Mouse (Mus musculus): ENCODE measurements at regions not wholly inside any gene's neighbourhood (a gene's known extent, or its start where the extent isn't known, plus 50 kb on each side); places are given as distances from the start of the nearest gene placed in this dataset.

GRCm38 (mm10) chr8:76309200-76309599, 590.0 kb upstream of the Nr3c2 start:
- no peaks in the 10 kb centered on the region for H3K36me3 ChIP-seq (ENCODE audit: control insufficient read depth, insufficient read depth, low read length)
- TF ChIP-seq CTCF (IDR thresholded peaks at IDR 0.05; ENCODE audit: control insufficient read depth, insufficient read depth, insufficient replicate concordance, low read depth, low read length) (no peak), POLR2A (IDR thresholded peaks at IDR 0.05; ENCODE audit: control insufficient read depth, low read depth, low read length) (no peak)
- H3K27ac ChIP-seq (ENCODE audit: control insufficient read depth, insufficient read depth, low read depth, low read length) = no peak overlapping the region
- H3K4me3 ChIP-seq (ENCODE audit: control insufficient read depth, low read depth, low read length) = no peak overlapping the region
- H3K4me1 ChIP-seq (ENCODE audit: control insufficient read depth, insufficient read depth, low read length) = no peaks in the 10 kb centered on the region
- H3K27me3 ChIP-seq (ENCODE audit: control insufficient read depth, insufficient read depth, low read length) = no peaks in the 10 kb centered on the region

GRCm38 (mm10) chr8:76328540-76328939, 570.7 kb upstream of the Nr3c2 start:
- no peak overlapping the region for H3K27ac ChIP-seq (ENCODE audit: control insufficient read depth, insufficient read depth, low read depth, low read length)
- H3K4me1 ChIP-seq (ENCODE audit: control insufficient read depth, insufficient read depth, low read length) = no peaks in the 10 kb centered on the region
- H3K27me3 ChIP-seq (ENCODE audit: control insufficient read depth, insufficient read depth, low read length) = no peaks in the 10 kb centered on the region
- TF ChIP-seq CTCF (IDR thresholded peaks at IDR 0.05; ENCODE audit: control insufficient read depth, insufficient read depth, insufficient replicate concordance, low read depth, low read length) = no peak
- TF ChIP-seq POLR2A (IDR thresholded peaks at IDR 0.05; ENCODE audit: control insufficient read depth, low read depth, low read length) = no peak
- no peaks in the 10 kb centered on the region for H3K36me3 ChIP-seq (ENCODE audit: control insufficient read depth, insufficient read depth, low read length)
- H3K4me3 ChIP-seq (ENCODE audit: control insufficient read depth, low read depth, low read length) = no peak overlapping the region

DNA sequence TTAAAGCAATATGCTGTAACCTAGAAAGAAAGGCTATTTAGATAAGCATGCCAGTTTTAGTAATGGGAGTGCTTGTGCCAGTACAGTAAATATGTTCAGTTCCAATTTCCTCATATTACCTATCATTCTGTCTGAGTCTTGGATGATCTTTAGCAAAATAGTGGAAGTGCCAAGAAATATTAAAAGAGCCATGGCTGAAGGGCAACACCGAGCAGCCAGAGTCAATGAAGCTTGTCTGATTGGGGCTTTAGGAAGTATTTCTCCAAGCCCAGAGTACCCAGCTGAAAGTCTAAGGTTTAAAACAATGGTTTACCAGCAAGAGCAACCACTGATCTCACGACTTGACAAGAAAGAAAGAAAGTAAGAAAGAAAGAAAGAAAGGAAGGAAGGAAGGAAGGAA, 556.2 kb upstream of the Nr3c2 start:
- H3K27me3 ChIP-seq (ENCODE audit: control insufficient read depth, insufficient read depth, low read length) = no peaks in the 10 kb centered on the region
- H3K27ac ChIP-seq (ENCODE audit: control insufficient read depth, insufficient read depth, low read depth, low read length) = no peak overlapping the region
- TF ChIP-seq POLR2A (IDR thresholded peaks at IDR 0.05; ENCODE audit: control insufficient read depth, low read depth, low read length) (no peak), CTCF (IDR thresholded peaks at IDR 0.05; ENCODE audit: control insufficient read depth, insufficient read depth, insufficient replicate concordance, low read depth, low read length) (no peak)
- H3K4me3 ChIP-seq (ENCODE audit: control insufficient read depth, low read depth, low read length) = no peak overlapping the region
- H3K36me3 ChIP-seq (ENCODE audit: control insufficient read depth, insufficient read depth, low read length) = no peaks in the 10 kb centered on the region
- H3K4me1 ChIP-seq (ENCODE audit: control insufficient read depth, insufficient read depth, low read length) = no peaks in the 10 kb centered on the region

DNA sequence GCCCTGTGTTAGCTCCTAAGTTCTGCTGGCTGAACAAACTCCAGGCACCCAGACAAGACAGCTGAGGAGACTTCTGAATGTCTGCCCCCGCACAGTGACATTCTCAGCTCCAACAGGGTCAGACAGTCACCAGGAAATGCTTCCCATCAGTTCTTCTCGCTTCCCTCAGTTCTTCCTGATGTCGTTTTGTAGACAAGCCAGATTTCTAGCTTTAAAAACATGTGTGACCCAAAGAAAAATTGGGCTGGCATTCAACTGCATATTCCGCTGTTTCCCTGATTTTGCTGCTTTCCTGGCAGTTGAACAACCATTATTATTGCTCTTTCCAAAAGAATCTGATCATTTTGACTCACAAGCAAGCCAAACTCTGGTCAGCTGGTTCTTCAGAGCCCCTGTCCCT, 553.1 kb upstream of the Nr3c2 start:
- Histone ChIP-seq H3K4me1 (ENCODE audit: control insufficient read depth, insufficient read depth, low read length) (no peaks in the 10 kb centered on the region), H3K4me3 (ENCODE audit: control insufficient read depth, low read depth, low read length) (no peak overlapping the region), H3K27ac (ENCODE audit: control insufficient read depth, insufficient read depth, low read depth, low read length) (no peak overlapping the region), H3K27me3 (ENCODE audit: control insufficient read depth, insufficient read depth, low read length) (no peaks in the 10 kb centered on the region), H3K36me3 (ENCODE audit: control insufficient read depth, insufficient read depth, low read length) (no peaks in the 10 kb centered on the region)
- TF ChIP-seq POLR2A (IDR thresholded peaks at IDR 0.05; ENCODE audit: control insufficient read depth, low read depth, low read length) = no peak
- TF ChIP-seq CTCF (IDR thresholded peaks at IDR 0.05; ENCODE audit: control insufficient read depth, insufficient read depth, insufficient replicate concordance, low read depth, low read length) = no peak

GRCm38 (mm10) chr8:76346832-76347231, 552.4 kb upstream of the Nr3c2 start:
- TF ChIP-seq POLR2A (IDR thresholded peaks at IDR 0.05; ENCODE audit: control insufficient read depth, low read depth, low read length) = no peak
- no peak for TF ChIP-seq CTCF (IDR thresholded peaks at IDR 0.05; ENCODE audit: control insufficient read depth, insufficient read depth, insufficient replicate concordance, low read depth, low read length)
- H3K27me3 ChIP-seq (ENCODE audit: control insufficient read depth, insufficient read depth, low read length) = no peaks in the 10 kb centered on the region
- no peak overlapping the region for H3K27ac ChIP-seq (ENCODE audit: control insufficient read depth, insufficient read depth, low read depth, low read length)
- no peaks in the 10 kb centered on the region for H3K36me3 ChIP-seq (ENCODE audit: control insufficient read depth, insufficient read depth, low read length)
- H3K4me1 ChIP-seq (ENCODE audit: control insufficient read depth, insufficient read depth, low read length) = no peaks in the 10 kb centered on the region
- H3K4me3 ChIP-seq (ENCODE audit: control insufficient read depth, low read depth, low read length) = no peak overlapping the region

DNA sequence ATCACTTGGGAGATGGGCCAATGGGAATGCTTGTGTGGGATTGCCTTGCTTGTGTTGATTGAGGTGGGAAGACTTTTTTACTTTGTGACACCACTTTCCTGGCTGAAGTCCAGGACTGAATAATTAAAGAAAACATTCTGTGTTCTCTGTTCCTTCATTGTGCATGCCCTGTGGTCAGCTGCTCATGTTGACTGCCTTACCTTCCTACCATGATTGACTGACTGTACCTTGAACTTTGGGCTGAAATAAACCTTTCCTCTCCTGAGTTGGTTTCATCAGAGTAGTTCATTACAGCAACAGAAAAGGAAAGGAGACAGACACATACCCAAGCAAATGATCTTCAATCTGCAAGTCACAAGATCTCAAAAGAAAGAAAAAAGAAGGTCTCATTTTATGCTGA, 524.9 kb upstream of the Nr3c2 start:
- Histone ChIP-seq H3K4me1 (ENCODE audit: control insufficient read depth, insufficient read depth, low read length) (no peaks in the 10 kb centered on the region), H3K36me3 (ENCODE audit: control insufficient read depth, insufficient read depth, low read length) (no peaks in the 10 kb centered on the region), H3K4me3 (ENCODE audit: control insufficient read depth, low read depth, low read length) (no peak overlapping the region), H3K27me3 (ENCODE audit: control insufficient read depth, insufficient read depth, low read length) (no peaks in the 10 kb centered on the region), H3K27ac (ENCODE audit: control insufficient read depth, insufficient read depth, low read depth, low read length) (no peak overlapping the region)
- TF ChIP-seq CTCF (IDR thresholded peaks at IDR 0.05; ENCODE audit: control insufficient read depth, insufficient read depth, insufficient replicate concordance, low read depth, low read length) (no peak), POLR2A (IDR thresholded peaks at IDR 0.05; ENCODE audit: control insufficient read depth, low read depth, low read length) (no peak)

DNA sequence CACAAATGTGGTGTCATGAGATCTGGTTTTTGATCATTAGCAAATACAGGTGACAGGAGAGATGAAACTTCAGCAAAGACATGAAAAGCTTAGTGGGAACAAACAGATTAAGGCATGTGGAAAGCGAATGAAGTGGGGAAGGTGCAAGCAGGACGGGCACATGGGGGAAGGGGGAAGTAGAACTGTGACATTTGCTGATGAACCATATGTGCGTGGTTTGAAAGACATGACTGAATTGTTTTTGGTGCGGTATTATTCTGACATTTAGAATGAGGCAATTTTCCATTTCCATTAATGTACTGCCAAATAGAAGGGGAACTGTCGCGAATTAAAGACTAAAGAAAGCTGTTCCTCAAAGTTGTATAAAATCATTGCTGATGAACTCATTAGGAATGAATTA, 521.5 kb upstream of the Nr3c2 start:
- no peaks in the 10 kb centered on the region for H3K4me1 ChIP-seq (ENCODE audit: control insufficient read depth, insufficient read depth, low read length)
- H3K36me3 ChIP-seq (ENCODE audit: control insufficient read depth, insufficient read depth, low read length) = no peaks in the 10 kb centered on the region
- no peak overlapping the region for H3K4me3 ChIP-seq (ENCODE audit: control insufficient read depth, low read depth, low read length)
- TF ChIP-seq POLR2A (IDR thresholded peaks at IDR 0.05; ENCODE audit: control insufficient read depth, low read depth, low read length) = no peak
- no peak for TF ChIP-seq CTCF (IDR thresholded peaks at IDR 0.05; ENCODE audit: control insufficient read depth, insufficient read depth, insufficient replicate concordance, low read depth, low read length)
- no peaks in the 10 kb centered on the region for H3K27me3 ChIP-seq (ENCODE audit: control insufficient read depth, insufficient read depth, low read length)
- H3K27ac ChIP-seq (ENCODE audit: control insufficient read depth, insufficient read depth, low read depth, low read length) = no peak overlapping the region

DNA sequence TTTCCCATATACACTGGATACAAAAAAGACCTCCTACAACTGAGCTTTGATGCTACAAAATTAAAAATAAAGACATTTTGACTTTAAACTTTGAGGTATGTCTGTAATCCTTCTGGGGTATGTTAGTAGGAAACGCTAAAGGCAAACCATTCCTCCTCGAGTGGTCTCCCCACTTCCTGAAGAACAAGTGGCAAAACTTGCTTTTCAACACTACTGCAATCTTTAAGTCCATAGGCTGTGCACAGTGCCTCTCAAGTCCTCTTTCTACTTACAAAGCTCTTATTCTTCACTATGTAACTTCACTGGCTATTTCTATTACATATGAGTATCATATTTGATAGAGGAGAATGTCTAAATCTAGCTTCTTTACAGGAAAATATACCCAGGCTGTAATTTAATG, 517.6 kb upstream of the Nr3c2 start:
- no peaks in the 10 kb centered on the region for H3K27me3 ChIP-seq (ENCODE audit: control insufficient read depth, insufficient read depth, low read length)
- no peaks in the 10 kb centered on the region for H3K4me1 ChIP-seq (ENCODE audit: control insufficient read depth, insufficient read depth, low read length)
- no peak for TF ChIP-seq POLR2A (IDR thresholded peaks at IDR 0.05; ENCODE audit: control insufficient read depth, low read depth, low read length)
- H3K36me3 ChIP-seq (ENCODE audit: control insufficient read depth, insufficient read depth, low read length) = no peaks in the 10 kb centered on the region
- H3K27ac ChIP-seq (ENCODE audit: control insufficient read depth, insufficient read depth, low read depth, low read length) = no peak overlapping the region
- no peak overlapping the region for H3K4me3 ChIP-seq (ENCODE audit: control insufficient read depth, low read depth, low read length)
